Comparison of ENCODE assay signal across 9 mouse cellular contexts in genomic region chr1:173389901-173390401, GRCm38 (mm10). TPM values are rescaled to one million over a fixed set of nuclear protein-coding genes. Genes with fewer than 3 reads are reported as not detected.
DNase-seq lines count a peak whose midpoint lies in the region; ATAC-seq lines count a peak whose summit lies in the region.
"Had no signal": no experiment of that assay in that cellular context is flagged by ENCODE, and none has a peak within 500 bp of the region (broad histone marks: within the 10 kb centered on the region; RNA-seq: fewer than 3 reads in every experiment).

No protein-coding gene starts in this region.

- H3K9ac ChIP-seq in heart, embryonic 11.5 days (ENCODE audit: low read depth, low read length) = no peak overlapping the region; the same call in 1 of the 2 replicates
- H3K9ac ChIP-seq: heart, embryonic 15.5 days had no signal

- no peaks in the 10 kb centered on the region for H3K4me1 ChIP-seq in heart, embryonic 11.5 days (ENCODE audit: control insufficient read depth, insufficient read depth, low read length)
- H3K4me1 ChIP-seq: heart, embryonic 15.5 days had no signal

- no peaks in the 10 kb centered on the region for H3K36me3 ChIP-seq in heart, embryonic 11.5 days (ENCODE audit: control insufficient read depth, insufficient read depth, low read length)
- H3K36me3 ChIP-seq: heart, embryonic 15.5 days had no signal

- no peak overlapping the region for H3K27ac ChIP-seq in heart, embryonic 11.5 days (ENCODE audit: low read depth, low read length)
- H3K27ac ChIP-seq: heart, embryonic 15.5 days had no signal

- no peak for DNase-seq in heart, adult 8-10 months (ENCODE audit: low spot score)
- DNase-seq in cerebellum, postnatal 36 days = peak; percentile 96 to 99
- peak; percentile 98 for DNase-seq in frontal cortex, postnatal 36 days (ENCODE audit: low spot score in 2 of 2)
- DNase-seq in left cerebral cortex, postnatal 10 days (ENCODE audit: extremely low spot score in 1 of 2, low spot score in 2 of 2) = peak; percentile 79 to 93
- DNase-seq in retina, postnatal 7 days (ENCODE audit: low read depth, low spot score) = peak; percentile 60
- DNase-seq in ovary, adult 18-20 months (ENCODE audit: low spot score) = no peak
- DNase-seq in T-cell, adult 2 months (ENCODE audit: low spot score) = no peak

- no peak for ATAC-seq in heart, embryonic 11.5 days (replicated peaks; ENCODE audit: insufficient number of reproducible peaks, low FRiP score, low TSS enrichment)

- H3K4me2 ChIP-seq in heart, embryonic 11.5 days = peak overlapping the region; percentile 35
- H3K4me2 ChIP-seq: heart, embryonic 15.5 days had no signal

- H3K27me3 ChIP-seq in heart, embryonic 11.5 days (ENCODE audit: control insufficient read depth, insufficient read depth, low read length) = no peaks in the 10 kb centered on the region
- H3K27me3 ChIP-seq: heart, embryonic 15.5 days had no signal

- H3K9me3 ChIP-seq in heart, embryonic 11.5 days (replicated peaks; ENCODE audit: control insufficient read depth, low read length) = no peaks in the 10 kb centered on the region
- H3K9me3 ChIP-seq: heart, embryonic 15.5 days had no signal

- WGBS in heart, embryonic 11.5 days (ENCODE audit: insufficient replicate concordance) = 7% methylated on average over 13 of the region's 13 CpGs

- intact Hi-C loops in left cerebral cortex, postnatal 10 days (cut with DNase I) = no loop called here

- H3K4me3 ChIP-seq in heart, embryonic 11.5 days (ENCODE audit: low read depth, low read length) = no peak overlapping the region
- H3K4me3 ChIP-seq: heart, embryonic 15.5 days had no signal

RNA-seq across cellular contexts. Expression of gene Cadm3, which starts 22.5 kb away (rescaled TPM):
- 1.3 TPM in 2 replicates for polyA plus RNA-seq in heart, embryonic 11.5 days (2014; fragmentation: Nextera tagmentation; extraction: Ambion mirVana)
- total RNA-seq in heart, adult 8-10 months (2022) = 1 to 10 TPM; 1.8 to 2.8 (median 2.6) TPM
- 100 to 1,000 TPM; 503 to 552 TPM for total RNA-seq in left cerebral cortex, postnatal 10 days (2021)

RNA-seq across cellular contexts. Expression of gene Aim2, which starts 39.3 kb away (rescaled TPM):
- polyA plus RNA-seq in heart, embryonic 11.5 days (2014; fragmentation: Nextera tagmentation; extraction: Ambion mirVana) = 1.9 and 3.1 TPM in 2 replicates
- 1 to 10 TPM in 3 of 4 experiments, under 1 TPM in 1; 0.65 to 3.1 (median 1.4) TPM for total RNA-seq in heart, adult 8-10 months (2022)
- 1 to 10 TPM; 3.7 to 4.9 TPM for total RNA-seq in left cerebral cortex, postnatal 10 days (2021)

RNA-seq across cellular contexts. Expression of gene Ackr1, which starts 56.4 kb away (rescaled TPM):
- polyA plus RNA-seq in heart, embryonic 11.5 days (2014; fragmentation: Nextera tagmentation; extraction: Ambion mirVana) = 5.0 and 5.5 TPM in 2 replicates
- total RNA-seq in heart, adult 8-10 months (2022) = under 1 TPM; 0.23 to 0.56 (median 0.37) TPM
- total RNA-seq in left cerebral cortex, postnatal 10 days (2021) = 100 to 1,000 TPM; 111 to 129 TPM

Comparison
In these comparisons a context has a peak if more than half of its experiments do, and no peak if none do; other contexts are left out.
1. DNase-seq: peak in cerebellum, postnatal 36 days (2 of 2), frontal cortex, postnatal 36 days (2 of 2), left cerebral cortex, postnatal 10 days (2 of 2) and retina, postnatal 7 days (single experiment); none in heart, adult 8-10 months (single experiment), ovary, adult 18-20 months (single experiment) and T-cell, adult 2 months (single experiment).
2. RNA of gene Cadm3, which starts 22.5 kb away (total RNA-seq): 503 to 552 TPM in left cerebral cortex, postnatal 10 days; 1.8 to 2.8 TPM in heart, adult 8-10 months; every median in the first group is over 100 times any median in the second.
3. RNA of gene Ackr1, which starts 56.4 kb away (total RNA-seq): 111 to 129 TPM in left cerebral cortex, postnatal 10 days; 0.23 to 0.56 TPM in heart, adult 8-10 months; every median in the first group is over 10 times any median in the second.